Mouse (Mus musculus) CD4-positive helper T cell, adult 2 months (primary cell): ENCODE measurements around the gene Fbxo36.
A peak's percentile ranks its signal among the peaks of the same experiment; 100 is the strongest.

Source experiments
- DNase-seq: peaks from one replicate; pipeline ENCODE4 v3.0.0-alpha.2; 2012; ENCODE audit warnings: low read depth, missing footprints, low spot score

Gene Fbxo36

DNA sequence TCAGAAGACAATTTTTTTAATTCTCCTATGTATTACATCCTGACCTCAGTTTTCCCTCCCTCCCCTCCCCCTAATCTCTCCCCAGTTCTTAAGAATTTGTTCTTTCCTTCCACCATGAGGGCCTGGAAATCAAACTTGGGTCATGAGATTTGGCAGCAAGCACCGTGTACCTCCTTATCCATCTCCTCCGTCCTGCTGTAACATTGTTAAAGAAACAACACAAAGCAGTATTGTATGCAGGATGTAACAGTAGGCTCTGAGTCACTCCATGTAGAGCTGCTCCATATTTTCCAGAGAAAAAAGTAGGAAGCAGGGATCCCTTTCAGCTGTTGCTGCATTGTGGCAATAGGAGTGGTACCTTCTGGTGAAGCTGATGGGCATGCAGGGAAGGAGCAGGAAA, 16.1 kb downstream of the Fbxo36 start:
- DNase-seq, result no peak

DNA sequence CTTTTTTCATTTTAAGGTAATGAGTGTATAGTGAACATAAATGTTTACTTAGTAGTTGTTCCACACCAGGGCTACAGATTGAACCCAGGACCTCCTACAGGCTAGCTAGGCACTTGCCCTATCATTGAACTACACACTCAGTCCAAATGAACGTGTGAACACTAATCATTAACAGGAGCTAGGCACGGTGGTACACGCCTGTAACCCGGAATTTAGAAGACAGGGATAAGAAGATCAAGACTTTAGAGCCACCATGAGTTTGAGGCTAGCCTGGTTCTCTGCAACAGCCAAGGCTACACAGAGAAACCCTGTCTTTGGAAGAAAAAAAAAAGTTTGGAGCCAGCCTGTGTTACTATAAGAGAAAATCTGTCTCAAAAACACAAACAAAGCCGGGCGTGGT, 20.0 kb downstream of the Fbxo36 start:
- DNase-seq, result no peak

DNA sequence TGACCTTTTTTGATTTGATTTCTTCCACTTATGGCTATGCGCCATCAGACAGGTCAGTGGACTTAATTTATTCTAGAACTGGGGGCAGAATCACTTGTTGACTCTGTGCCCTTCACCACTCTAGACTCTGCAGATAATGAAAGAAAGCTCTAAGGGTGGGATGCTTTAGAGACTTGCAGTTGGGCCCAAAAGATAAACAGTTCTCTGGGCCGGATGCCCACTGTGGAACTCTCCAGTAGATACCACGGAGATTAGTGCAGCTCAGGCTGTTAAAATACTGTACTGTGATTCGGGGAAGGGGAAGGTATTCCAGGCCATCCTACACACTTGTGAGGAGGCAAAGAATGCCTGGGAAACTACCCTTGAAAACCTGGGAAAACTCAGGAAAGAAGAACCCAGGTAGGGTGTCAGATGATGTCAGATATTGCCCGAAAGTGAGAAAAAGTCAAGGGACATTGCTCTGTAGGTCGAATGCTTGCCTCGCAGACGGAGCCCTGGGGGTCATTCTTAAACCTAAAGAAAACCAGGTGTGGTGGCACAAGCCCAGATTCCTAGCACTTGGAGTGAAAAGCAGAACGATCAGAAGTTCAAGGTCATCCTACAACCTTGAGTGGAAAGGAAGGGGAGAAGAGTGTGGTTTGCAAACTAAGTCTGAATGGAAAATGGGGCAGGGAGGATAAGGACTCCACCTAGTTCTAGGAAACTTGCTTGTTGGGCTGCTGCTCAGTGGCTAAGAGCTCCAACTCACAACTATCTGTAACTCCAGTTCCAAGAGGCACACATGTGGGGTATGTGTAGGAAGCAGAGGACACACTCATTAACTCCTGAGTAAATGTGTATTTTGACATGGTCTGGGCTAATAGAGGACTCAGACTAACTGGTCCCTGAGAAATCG, 21.0 kb downstream of the Fbxo36 start:
- DNase-seq, result no peak

DNA sequence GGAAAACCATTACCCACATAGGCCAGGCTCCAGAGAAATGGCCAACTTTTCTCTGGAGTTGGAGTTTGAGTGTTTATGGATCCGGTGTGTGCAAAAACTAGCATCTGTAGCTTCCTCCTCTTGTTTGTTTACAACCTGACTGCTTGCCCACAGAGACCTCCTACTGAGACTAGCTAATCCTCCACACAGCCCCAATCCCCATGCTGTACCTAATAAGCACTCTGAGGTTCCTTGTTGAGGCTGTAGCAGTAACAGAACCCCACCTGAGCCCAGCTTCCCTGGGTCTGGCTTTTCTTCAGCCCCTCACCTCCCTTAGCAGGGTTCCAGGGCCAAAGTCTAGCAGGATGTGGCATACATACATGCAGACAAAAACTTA, 21.6 kb downstream of the Fbxo36 start:
- DNase-seq, result no peak

DNA sequence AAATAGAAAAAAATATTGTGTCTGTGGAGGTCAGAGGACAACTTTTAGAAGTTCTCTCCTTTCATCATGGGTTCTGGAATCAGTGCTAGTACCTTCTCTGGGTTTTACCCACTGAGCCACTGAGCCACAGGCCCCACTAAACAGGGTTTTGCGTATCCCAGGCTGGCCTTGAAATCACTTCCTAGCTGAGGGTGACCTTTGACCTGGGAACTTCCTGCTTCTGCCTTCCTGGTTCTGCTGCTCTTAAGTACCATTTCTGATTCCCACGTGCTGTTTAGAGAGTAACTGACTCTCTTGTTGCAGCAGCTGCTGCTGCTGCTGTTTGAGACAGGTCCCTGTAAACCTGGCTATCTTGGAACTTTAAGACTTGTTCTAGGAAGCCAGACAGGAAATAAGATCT, 25.0 kb downstream of the Fbxo36 start:
- DNase-seq, result no peak

DNA sequence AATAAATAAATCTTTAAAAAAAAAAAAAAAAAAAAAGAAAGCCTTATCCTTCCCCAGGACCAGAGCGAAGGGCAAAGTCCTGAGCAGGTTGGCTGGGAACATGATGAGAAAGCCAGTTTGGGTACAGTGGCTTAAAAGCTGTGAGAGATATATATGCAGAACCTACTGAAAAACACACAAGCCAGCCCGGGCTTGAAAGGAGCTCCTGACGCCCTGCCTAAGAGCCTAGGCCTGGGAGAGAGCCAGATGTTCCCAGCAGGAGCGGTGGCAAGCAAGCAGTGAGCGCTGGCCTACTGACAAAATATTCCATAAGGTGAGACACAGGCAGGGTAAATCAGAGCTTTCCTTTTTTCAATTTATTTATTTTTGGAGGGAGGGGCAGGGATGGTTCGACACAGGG, 26.6 kb downstream of the Fbxo36 start:
- no peak for DNase-seq

DNA sequence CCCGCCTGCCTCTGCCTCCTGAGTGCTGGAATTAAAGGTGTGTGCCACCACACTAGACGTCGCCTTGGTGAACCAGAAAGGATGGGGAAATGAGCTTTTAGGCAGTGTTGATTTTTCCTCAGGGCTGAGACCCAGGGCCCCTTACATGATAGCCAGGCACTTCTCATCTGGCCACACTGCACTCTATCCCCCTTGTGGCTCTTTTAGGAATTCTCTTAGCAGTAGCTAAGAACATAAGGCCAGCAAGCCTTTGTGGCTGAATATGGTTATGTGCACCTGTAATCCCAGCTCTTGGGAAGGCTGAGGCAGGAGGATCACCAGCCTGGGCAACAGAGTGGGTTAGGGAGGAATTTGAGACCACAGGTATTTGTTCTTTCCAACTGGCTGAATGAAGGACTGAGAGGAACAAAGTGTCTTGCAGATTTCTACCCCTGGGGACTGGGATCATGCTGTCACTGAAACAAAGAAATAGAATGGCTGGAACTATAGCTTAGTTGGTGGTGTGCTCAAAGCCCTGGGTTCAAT, 27.1 kb downstream of the Fbxo36 start:
- DNase-seq, result no peak

DNA sequence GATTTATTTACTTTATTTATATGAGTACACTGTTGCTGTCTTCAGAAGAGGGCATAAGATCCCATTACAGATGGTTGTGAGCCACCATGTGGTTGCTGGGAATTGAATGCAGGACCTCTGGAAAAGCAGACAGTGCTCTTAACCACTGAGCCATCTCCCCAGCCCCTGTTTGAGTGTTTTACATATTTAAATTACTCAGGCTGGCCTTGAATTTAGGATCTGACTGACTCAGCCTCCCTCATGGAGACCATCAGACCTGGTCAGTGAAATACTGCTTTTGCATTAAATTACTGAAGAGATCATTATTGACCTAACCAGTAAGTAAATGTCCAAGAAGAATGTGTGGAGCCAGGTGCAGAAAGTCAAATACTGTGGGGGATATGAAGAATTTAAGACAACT, 28.7 kb downstream of the Fbxo36 start:
- no peak for DNase-seq

DNA sequence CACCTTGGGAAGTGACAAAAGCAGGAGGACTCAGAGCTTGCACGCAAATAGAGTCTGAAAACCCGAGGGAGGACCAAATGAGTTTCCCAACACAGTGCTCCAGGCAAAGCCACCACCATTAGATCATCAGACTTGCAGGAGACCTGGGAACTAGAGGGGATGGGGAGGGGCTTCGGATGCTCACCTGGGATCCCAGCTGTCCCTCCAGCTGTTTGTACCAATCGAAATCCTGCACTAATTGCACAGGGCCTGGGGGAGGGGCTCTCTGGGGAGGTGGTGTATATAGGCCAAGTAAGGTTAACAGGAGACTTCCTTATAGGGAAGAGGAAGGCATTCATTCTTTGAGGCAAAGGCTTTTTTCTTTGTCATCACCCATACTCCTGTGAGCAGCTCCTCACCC, 29.2 kb downstream of the Fbxo36 start:
- DNase-seq, result no peak

DNA sequence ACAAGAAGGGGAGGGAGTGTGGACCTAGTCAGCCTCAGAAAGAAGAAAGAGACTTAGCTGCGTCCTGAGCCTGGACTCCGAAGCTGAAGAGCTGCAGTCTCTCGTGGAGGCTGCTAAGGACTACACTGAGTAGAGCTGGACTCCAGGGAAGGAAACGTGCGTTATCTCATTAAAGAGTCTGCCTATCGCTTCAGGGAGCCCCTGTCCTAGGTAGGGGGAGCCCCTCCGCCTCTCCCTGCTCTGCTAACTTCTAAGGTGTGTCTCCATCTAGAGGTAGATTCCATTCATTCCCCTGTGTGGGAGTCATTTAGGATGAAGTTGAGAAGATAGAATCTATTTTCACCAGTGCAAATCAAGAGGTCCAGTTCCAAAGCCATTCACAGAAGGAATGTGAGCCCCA, 29.9 kb downstream of the Fbxo36 start:
- no peak for DNase-seq

DNA sequence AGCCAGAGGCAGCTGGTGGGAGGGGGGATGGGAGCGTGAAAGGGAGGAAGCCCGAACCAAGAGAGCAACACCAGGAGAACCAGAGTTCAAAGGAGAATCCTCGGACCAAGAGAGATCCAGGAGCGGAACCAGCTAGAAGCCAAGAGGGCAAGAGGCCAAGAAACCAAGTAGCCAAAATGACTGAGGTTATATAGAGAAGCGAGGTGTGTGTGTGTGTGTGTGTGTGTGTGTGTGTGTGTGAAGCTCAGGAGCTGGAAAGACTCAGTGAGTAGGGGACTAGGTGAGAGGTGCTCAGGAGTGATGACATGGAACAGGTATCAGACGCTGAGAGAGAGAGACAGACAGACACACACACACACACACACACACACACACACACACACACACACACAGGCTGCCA, 31.5 kb downstream of the Fbxo36 start:
- DNase-seq, result no peak

DNA sequence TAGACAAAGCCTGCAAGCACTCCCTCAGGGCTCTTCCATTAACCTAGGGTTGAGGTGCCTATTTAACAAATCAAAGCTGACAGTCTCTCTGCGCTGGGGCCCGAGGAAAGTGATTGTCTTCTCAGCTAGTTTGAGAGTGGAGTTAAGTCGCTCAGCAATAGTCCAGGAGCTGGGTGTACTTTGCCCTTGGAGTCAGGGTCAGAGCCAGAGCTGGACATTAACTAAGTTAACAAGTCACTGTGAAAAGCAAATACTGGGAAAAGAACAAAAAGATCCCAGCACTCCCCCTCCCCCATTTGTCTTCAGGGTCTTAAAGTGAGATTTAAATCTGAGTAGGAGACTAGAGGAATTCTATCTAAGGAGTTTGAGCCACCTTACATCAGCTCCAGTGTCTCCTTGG, 32.5 kb downstream of the Fbxo36 start:
- DNase-seq, result no peak

DNA sequence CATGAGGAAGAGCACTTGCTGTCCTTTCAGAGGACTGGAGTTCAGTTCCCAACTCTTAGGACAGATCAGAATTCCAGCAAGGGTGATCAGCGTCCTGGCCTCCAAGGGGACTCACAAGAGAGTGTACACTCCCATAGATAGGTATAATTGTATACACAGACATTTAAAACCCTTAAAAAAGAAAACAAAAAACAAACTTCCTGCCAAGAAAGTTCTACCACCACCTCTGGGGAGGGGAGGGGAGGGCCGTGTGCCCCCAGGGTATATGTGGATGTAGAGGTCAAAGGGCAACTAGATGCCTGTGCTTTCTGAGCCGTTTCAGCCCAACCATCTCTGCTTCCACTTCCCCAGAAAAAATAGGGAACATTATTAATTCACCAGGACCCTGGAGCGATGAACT, 33.3 kb downstream of the Fbxo36 start:
- DNase-seq, result no peak

DNA sequence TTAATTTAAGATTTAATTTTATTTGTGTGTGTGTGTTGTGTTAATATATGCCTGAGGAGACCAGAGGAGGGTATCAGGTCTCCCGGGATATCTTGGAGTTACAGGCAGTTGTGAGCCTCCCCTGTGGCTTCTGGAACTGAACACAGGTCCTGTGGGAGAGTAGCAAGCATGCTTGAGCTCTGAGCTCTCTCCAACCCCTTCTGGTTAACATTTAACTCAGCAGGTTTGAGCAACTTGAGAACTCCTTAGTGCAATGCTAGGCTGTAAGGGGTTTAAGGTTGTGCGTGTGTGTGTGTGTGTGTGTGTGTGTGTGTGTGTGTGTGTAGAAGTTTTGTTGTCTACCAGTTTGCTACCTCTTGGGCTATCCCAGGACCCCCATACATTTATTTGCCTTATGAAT, 37.9 kb downstream of the Fbxo36 start:
- DNase-seq, result no peak

DNA sequence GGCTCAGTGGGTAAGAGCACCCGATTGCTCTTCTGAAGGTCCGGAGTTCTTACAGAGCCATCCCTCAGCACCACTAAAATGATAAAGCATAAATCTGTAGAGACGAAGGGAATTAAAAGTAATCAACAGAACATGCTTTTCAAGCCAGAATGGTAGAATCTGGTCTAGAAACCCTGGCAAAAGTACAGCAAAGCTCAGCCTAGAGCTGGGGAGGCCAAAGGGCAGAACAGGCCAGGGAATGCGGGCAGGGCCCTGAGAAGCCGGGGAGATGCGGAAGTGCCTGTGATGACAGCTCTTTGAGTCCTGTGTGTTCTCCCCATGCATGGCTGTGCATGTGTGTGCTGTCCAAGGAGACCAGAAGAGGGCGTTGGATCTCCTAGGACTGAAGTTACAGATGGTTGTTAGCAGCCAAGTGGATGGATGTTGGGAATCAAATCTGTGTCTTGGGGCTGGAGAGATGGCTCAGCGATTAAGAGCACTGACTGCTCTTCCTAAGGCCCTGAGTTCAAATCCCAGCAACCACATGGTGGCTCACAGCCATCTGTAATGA, 40.0 kb downstream of the Fbxo36 start:
- no peak for DNase-seq

DNA sequence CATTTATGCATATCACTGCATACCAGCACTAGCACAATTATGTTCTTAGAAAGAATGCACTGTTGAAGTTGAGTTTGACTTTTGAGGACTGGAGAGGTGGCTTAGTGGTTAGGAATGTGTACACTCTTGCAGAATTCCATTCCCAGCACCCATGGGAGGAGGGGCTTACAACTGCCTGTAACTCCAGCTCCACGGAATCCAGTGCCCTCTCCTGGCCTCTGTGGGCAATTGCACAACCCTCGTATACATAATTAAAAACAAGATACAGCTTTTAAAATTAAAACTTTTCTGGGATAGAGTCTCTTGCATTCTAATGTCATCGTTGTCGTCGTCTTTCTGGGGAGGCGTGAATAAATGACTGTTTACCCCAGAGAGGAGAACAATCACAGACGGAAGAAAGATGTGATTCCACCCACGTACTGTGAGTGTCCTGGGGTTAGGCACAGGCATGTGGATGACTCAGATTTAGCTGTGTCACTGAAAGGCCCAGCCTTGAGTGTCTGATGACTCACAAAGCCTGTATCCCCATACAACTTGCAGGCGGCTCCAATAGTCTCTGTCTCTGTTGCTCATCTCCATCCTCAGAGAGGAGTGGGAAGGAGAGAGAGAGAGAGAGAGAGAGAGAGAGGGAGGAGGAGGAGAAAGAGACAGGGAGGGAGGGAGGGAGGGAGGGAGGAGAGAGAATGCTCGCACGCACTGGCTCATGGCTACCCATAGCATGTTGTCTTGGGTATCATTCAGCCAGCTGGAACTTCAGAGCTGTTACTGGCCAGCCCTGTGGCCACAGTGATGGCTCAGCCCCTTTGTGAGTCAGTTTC, 41.8 kb downstream of the Fbxo36 start:
- DNase-seq, result peak; percentile 10

DNA sequence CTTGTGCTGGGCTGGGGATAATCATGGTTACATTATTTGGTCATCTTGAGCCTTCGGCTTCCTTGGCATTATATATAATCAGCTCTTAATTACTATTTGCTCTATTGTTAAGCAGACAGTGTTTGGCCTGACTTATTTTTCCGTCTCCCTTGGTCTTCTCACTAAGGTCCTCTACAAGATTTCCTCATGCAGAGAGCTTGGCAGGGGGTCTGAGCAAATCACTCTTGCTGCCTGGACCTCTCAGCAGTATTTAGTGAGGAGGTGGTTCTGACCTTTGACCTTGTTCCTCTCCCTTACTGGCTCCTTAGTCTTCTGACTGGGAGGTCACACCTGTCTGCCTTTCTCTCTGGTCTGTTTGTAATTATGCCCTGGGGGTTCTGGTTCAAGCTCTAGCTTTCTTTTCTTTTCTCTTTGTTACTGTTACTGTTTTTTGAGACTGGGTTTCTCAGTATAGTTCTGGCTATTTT, 42.5 kb downstream of the Fbxo36 start:
- DNase-seq, result no peak

DNA sequence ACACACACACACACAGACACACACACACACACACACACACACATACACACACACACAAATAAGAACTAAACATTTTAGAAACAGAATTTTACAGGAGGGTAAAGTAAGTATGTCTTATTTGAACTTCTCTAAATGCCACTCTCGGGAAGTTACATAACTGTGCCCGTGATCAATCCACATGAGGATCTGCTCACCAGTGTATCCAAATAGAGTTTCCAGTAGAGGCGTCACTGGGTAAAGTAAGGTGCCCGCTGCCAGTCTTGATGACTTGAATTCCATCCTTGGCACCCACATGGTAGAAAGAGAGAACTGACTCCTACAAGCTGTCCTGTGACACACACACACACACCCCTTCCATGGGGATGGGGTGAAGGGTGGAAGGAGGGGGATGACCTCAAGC, 43.3 kb downstream of the Fbxo36 start:
- DNase-seq, result no peak

DNA sequence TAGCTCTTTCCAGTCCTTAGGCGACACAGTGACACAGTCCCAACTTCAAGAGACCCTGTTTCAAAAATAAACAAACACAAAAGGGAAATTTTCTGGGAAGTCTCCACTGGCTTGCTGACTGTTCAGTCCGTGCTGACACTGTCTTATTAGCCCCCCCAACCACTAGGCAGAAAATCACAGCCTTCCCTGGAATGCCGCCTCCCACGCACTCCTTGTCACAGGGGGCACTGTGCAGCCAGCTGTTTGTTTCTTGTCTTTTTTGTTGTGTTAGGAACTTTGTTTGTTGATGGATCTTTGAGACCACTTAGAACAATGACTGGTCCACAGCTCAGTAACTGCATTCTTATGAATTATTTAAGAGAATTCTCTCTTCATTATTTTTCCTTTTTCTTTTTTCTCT, 44.2 kb downstream of the Fbxo36 start:
- DNase-seq, result no peak

DNA sequence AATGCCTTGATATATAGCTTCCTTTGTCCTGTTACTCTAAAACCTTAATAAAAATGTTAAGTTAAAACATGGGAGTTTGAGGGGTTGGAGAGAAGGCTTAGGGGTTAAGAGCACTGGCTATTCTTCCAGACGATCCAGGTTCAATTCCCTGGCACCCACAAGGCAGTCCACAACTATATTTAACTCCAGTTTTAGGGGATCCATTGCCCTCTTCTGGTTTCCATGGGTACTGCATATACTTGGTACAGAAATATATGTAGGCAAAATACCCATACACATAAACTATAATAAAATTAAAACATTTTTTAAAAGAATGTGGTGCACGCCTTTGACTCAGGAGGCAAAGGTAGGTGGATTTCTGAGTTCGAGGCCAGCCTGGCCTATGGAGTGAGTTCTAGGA, 45.5 kb downstream of the Fbxo36 start:
- DNase-seq, result peak; percentile 14

DNA sequence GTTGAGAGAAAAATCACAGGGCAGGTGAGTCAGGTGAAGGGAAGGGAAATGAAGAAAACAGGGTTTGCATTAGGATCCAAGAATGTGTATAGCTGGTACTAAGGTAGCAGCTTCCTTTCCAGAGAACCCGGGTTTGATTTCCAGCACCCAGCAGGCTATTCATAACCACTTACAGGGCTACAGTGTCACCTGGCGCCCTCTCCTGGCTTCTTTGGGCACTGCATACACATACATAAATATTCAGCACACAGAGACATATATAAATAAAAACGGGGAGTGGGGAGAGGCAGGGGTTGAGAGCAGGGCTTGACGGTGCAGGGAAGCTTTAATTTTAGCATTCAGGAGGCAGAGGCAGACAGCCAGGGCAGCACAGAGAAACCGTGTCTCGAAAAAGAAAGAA, 46.3 kb downstream of the Fbxo36 start:
- DNase-seq, result peak; percentile 23

DNA sequence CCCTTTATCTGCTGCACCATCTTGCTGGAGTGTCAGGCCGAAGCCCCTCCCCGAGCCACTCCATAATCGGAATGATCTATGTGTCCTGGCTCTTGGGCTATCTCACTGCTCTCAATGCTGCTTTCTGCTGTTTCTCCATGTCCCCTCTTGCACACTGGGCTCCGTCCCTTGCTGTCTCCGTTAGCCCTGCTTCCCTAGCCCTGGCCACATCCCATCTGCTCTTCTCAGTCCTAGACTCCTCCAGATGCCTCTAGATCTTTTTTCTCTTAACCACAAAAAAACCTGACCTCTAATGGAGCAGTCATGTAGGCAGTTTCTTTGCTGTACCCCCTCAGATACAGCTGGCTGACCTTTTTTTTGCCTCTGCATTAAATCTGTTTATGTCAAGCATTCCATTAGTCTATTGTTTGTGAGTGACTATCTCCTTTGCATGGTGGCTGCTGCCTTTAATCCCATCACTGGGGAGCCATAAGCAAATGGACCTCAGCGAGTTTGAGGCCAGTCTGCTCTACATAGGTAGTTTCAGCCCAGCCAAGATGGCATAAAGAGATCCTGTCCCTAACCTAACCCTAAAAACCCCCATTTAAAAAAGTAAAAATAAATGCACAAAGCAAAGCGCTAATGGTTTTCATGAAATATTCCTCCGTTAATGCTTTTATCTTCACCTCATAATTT, 49.8 kb downstream of the Fbxo36 start:
- DNase-seq, result no peak
